Mouse (Mus musculus): ENCODE results near the gene Gm20738.
"Not testable (repeated sequence)": the region's sequence is repeated elsewhere in the genome, so short reads cannot be mapped to it uniquely, and the experiment has no call there.

Gm20738 gene

GRCm38 (mm10) chrY:37957511-37957910, at the start of gene Gm20738:
TSS of gene Gm20738 (plus strand) at chrY:37957811.
- not testable (repeated sequence) for DNase-seq (ENCODE audit: low spot score in 2 of 2)
